Mouse (Mus musculus): ENCODE measurements around the gene Npnt.

The Npnt gene

DNA sequence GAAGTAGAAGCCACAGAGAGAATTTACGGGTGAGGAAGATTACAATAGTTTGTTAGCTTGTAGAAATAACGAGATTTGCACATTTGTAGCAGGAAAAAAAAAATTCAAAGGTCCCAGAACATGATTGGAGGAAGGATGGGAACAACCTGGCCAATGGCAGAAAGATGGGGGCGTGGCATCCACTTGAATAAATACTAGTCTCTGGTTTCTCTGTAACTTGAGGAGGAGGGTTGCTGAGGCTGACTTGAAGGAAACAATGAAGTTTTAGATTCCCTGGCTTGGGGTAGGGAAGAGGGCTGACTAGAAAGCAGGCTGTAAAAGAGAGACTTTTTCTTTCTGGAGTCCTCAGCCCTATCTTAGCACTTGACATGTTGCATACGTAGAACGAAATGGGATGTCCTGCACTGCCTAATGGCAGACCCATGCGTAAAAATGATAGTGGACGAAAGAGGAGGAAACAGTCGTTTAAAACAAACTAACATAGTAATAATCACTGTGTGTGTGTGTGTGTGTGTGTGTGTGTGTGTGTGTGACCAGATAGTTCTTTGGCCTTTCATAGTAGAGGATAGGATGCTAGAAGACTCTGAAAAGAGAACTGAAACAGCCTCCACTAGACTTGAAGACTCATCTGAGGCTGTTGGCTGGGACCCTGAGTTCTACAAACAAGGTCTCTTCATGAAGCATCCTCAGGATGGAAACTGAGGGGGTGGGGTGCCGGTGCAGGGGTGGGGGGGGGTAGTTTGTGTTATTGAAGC is 94.5 kb downstream of the Npnt start:
- DNase-seq = no peak

DNA sequence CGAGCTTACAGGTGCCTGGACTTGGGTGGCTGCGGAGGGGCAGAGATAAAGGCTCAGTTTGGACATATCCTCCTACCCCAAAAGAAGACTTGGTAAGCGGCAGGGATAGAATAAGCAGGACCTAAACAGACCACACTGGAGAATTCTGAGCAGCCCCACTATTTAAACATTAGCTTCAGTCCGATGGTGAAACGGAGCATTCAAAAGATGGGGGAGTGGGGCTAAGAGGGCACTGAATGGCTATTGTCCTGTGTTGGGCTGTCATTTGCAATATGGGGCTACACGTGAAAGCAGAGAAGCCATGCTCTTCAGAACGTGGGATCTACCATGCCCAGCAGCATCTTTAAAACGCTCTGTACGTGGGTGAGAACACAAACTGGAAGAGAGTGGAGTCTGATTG is 95.8 kb downstream of the Npnt start:
- DNase-seq = no peak

DNA sequence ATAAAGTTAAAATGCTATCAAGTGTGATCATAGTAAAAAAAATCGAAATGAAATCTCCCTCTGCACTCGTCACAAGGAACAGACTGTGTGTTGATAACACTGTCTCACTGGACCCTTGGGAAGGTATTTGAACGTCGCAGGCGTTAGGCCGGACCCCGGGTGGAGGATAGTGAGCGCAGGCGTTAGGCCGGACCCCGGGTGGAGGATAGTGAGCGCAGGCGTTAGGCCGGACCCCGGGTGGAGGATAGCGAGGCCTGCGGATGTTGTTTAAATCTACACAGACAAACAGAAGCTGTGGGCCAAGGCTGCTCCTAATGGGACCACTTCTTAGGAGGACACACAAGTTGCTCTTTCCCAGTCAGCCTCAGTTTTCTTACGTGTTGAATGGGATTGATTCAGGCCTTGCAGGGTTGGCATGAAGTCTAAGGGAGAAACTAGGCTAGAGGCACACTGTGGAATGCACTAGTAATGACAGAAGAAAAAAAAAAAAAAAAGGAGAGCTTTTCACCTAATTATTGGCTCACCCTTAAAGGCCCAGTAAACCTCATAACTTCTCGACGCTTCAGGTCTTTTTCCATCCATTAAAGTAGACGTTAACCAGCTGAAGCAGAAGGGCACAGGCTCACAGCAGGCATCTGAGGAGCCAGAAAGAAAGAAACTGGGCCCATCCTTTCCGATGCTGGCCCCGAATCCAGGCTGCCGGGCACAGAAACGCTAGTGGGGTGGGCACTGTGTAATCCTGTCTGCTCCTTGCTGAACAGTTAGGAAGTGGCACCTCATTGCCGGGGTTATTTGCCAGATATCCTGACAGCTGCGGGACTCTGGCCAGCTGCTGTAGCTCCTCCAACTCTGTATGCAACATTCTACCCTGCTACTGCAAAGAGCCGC is 98.0 kb downstream of the Npnt start:
- DNase-seq = no peak

DNA sequence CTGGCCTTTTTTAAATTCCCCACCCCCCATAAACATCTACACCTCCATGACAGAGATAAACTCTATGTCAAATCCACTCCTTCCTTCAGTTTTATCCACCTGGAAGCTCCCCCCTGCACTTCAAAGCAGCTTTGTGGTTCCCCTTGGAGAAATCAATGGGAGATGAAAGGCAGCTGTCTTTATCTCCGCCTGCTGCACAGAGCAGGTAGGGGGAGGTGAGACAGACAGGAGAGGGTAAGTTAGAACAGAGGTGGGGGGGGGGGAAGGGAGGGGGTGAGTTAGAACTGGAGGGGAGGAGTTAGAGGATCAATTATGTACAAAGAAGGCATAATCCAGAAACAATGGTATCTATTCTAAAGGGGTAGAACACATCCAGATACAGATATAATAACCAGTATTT is 98.7 kb downstream of the Npnt start:
- DNase-seq = no peak

DNA sequence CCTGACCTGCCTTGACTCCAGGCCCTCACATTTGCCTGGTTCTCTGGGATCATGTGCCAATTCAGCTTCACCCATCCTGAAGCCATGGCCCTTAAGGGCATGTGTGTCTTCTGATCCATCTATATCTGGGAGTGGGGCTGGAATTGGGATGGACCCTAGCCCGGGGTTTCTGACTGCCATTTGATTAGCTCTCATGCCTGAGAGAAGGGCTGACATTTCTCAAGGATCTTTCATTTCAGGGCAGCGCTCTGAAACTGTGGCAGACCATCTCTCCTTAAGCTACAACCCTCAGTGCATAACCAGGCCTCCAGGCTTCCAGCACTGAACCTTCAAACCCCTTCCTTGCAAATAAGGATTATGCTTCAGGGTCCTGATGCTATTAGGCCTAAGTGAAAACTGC is 99.7 kb downstream of the Npnt start:
- no peak for DNase-seq

DNA sequence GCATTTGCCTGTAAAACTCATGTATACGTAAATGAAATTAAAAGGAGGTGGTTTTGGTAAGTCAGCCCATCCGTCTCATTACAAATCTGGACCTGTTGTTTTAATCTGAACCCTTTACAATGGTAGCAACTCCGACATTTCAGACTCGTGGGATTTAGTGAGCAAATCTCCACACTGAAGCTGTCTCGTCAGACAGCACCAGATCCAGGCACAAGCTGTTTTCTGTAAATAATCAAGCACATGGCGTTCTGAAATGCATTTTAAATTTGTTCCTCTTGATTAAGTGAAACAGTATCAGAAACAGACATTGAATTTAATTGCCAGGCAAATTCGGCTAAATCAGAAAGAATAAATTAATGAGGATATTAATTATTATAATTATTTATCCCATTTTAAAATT is 100.4 kb downstream of the Npnt start:
- DNase-seq = no peak

DNA sequence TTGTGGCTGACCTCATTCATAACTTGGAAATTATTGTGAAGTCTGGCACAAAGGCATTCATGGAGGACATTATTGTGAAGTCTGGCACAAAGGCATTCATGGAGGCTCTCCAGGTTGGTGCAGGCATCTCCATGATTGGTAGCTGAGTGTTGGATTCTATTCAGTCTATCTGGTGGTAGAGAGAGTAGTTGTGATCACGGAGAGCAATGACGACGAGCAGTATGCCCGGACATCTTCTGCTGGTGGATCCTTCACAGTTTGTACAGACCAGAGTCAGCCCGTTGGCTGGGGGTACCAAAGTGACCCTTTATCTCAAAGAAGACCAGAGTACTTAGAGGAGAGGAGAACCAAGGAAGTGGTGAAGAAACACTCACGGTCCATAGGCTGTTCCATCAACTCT is 107.4 kb downstream of the Npnt start:
- DNase-seq = no peak

DNA sequence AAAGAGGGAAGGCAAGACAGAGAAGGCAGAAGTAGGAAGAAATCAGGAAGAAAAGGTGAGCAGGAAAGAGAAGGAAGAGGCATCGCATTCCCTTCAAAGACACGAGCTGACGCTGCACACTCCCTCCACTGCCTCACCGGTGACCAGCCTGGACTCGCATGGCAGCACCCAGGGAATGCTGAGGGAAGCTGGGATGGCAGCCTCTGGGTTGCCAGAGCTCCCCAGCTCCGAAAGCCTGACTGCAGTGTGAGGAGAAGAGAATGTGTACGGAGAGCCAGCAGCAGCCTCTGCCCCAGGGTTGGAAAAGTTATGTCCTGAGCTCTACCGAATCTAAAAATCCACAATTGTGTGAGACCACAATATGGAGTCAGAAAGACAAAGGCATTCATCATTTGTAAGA is 110.6 kb downstream of the Npnt start:
- no peak for DNase-seq

DNA sequence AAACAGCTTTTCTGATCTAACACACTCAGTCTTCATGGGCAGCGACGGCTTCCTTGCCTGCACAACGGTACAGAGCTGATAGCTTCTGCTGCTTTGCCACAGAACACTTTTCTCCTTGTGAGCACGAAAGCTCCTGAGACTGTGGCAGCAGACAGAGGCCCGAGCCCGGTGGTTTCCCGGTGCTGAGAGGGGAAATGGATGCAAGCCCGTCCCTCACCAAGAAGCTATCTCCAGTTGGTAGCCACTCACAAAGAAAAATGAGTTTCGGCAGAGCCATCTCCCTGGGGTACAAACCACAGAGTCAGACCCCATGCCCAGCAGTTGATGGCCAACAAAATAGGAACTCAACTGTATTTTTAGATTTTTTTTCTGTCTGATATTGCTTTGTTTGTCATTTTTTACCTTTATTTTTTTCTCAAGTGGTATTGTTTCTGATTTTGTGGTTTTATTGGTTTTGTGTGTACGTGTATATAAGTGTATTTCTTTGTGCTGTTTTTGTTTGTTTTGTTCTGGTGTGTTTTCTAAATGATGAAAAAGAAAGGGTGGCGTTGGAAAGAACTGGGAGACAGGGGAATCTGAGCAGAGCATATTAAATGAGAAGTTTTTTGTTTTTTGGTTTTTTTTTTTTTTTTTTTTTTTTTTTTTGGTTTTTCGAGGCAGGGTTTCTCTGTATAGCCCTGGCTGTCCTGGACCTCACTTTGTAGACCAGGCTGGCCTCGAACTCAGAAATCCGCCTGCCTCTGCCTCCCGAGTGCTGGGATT is 111.3 kb downstream of the Npnt start:
- DNase-seq = no peak

DNA sequence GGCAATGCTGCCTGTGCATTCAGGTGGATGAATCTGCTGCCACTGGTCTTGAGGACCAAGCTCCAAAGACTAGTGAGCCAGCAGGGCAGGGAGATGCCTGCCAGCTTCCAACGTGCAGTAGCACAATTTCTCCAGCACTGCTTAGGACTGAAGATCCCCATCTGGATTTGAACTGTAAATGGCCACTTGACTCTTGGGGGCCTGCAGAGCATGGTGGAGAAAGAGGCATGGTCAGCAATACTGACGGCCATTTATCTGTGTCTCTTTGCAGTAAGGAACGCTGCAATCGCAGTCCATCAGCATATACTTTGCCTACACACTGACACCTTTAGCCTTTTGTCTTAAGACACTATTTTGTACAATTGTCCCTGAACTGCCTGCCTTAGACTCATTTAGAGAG is 113.0 kb downstream of the Npnt start:
- DNase-seq = no peak

DNA sequence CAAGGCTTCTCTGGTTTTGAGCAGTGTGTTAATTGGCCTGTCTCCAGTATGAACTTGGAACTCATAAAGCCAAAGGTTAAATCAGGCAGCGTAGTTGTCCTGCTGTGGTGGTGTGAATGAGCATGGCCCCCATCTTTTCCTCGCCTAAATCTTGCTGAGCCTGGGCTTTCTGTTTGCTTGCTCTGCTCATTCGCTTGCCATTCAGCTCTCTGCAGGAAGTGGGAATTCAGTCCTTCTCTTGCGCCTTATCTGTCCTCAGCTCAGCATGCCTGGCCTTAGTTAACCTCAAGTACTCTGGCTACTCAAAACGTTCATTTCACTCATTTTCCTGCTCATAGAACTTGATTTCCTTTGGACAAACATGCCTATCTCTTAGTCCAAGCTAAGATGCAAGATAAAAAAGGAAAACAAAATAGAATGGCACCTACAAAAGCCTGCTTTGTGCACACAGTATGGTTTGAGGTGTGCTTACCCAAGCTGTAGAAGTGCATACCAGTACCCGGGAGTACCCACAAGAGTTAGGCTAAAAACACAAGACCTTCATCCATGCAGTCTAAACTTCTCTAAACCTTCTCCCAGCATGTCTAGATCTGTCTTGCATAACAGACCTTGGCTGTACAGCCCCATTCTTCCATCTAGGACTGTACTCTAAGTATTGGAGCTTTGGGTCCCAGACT is 114.8 kb downstream of the Npnt start:
- DNase-seq = no peak

Measured in liver (tissue).